Mouse (Mus musculus) embryonic facial prominence, embryonic 13.5 days (tissue): ENCODE results near the gene Tmbim1. TPM values are rescaled to one million over a fixed set of nuclear protein-coding genes. Genes with fewer than 3 reads are reported as not detected.

Experiments used
- polyA plus RNA-seq: library from polyadenylated mRNA; unstranded; fragments of >200 nt; fragmentation: Nextera tagmentation; extraction: Ambion mirVana; gene quantifications from 2 replicates; pipeline ENCODE4 v1.2.1, GENCODE M21; 2015

The Tmbim1 gene
- polyA plus RNA-seq, 1 experiment from 2014 or later: 29.4 TPM

Other genes starting within 250 kb of the Tmbim1 start
- 38.5 and 39.3 TPM in 2 replicates for gene Tns1, start 181.2 kb downstream of the Tmbim1 start, polyA plus RNA-seq
- gene Rufy4, start 180.1 kb downstream of the Tmbim1 start, polyA plus RNA-seq: 0.22 and 0.23 TPM in 2 replicates
- 0.07 TPM in 1 of 2 replicates, not detected in the other for gene Cxcr2, start 151.6 kb downstream of the Tmbim1 start, polyA plus RNA-seq
- gene Cxcr1, start 111.0 kb downstream of the Tmbim1 start, polyA plus RNA-seq: not detected in 2 replicates
- 400 and 419 TPM in 2 replicates for gene Arpc2, start 69.5 kb downstream of the Tmbim1 start, polyA plus RNA-seq
- 0.20 and 0.33 TPM in 2 replicates for gene Gpbar1, start 27.1 kb downstream of the Tmbim1 start, polyA plus RNA-seq
- gene Aamp, start 20.9 kb downstream of the Tmbim1 start, polyA plus RNA-seq: 224 and 225 TPM in 2 replicates
- gene Pnkd, start 20.7 kb downstream of the Tmbim1 start, polyA plus RNA-seq: 95.1 and 112 TPM in 2 replicates
- gene Catip, start 56.5 kb upstream of the Tmbim1 start, polyA plus RNA-seq: 0.63 and 0.77 TPM in 2 replicates
- gene Slc11a1, start 69.6 kb upstream of the Tmbim1 start, polyA plus RNA-seq: 1.8 and 2.8 TPM in 2 replicates
- 91.0 and 92.3 TPM in 2 replicates for gene Ctdsp1, start 85.9 kb upstream of the Tmbim1 start, polyA plus RNA-seq
- 0.20 and 2.0 TPM in 2 replicates for gene Vil1, start 103.8 kb upstream of the Tmbim1 start, polyA plus RNA-seq
- 68.5 and 70.8 TPM in 2 replicates for gene Cnot9, start 200.4 kb upstream of the Tmbim1 start, polyA plus RNA-seq
- 0.95 and 1.4 TPM in 2 replicates for gene Plcd4, start 237.3 kb upstream of the Tmbim1 start, polyA plus RNA-seq
- 37.2 and 38.0 TPM in 2 replicates for gene Usp37, start 238.7 kb upstream of the Tmbim1 start, polyA plus RNA-seq